In genomic region chr19:29653768-29654265, GRCm38 (mm10) we compare ENCODE assay signal across 20 mouse cellular contexts. TPM values are rescaled to one million over a fixed set of nuclear protein-coding genes. Genes with fewer than 3 reads are reported as not detected.
DNase-seq lines count a peak whose midpoint lies in the region; ATAC-seq and TF ChIP-seq lines count a peak whose summit lies in the region.
"Had no signal": no experiment of that assay in that cellular context is flagged by ENCODE, and none has a peak within 500 bp of the region (broad histone marks: within the 10 kb centered on the region; RNA-seq: fewer than 3 reads in every experiment).

No protein-coding gene starts in this region.

- H3K9me3 ChIP-seq in ES-Bruce4 (replicated peaks; ENCODE audit: control insufficient read depth, insufficient read depth, low read length, poor library complexity, severe bottlenecking), result no peaks in the 10 kb centered on the region
- H3K9me3 ChIP-seq in stomach, postnatal 0 days (ENCODE audit: control insufficient read depth, low read length), result no peaks in the 10 kb centered on the region
- no peaks in the 10 kb centered on the region for H3K9me3 ChIP-seq in kidney, embryonic 16.5 days (ENCODE audit: low read length)
- H3K9me3 ChIP-seq: embryonic facial prominence, embryonic 12.5 days; forebrain, embryonic 12.5 days; heart, embryonic 12.5 days; hindbrain, embryonic 15.5 days had no signal

- WGBS in stomach, postnatal 0 days, result 81% methylated on average over 9 of the region's 9 CpGs
- WGBS in kidney, embryonic 16.5 days, result 88% methylated on average over 9 of the region's 9 CpGs

- H3K36me3 ChIP-seq in ES-Bruce4 (ENCODE audit: control insufficient read depth, insufficient read depth, low read length, poor library complexity, severe bottlenecking), result no peaks in the 10 kb centered on the region
- H3K36me3 ChIP-seq in stomach, postnatal 0 days (ENCODE audit: control insufficient read depth, insufficient read depth, low read length), result no peaks in the 10 kb centered on the region
- no peaks in the 10 kb centered on the region for H3K36me3 ChIP-seq in kidney, embryonic 16.5 days (ENCODE audit: insufficient read depth, low read length)
- H3K36me3 ChIP-seq: embryonic facial prominence, embryonic 12.5 days; forebrain, embryonic 12.5 days; heart, embryonic 12.5 days; hindbrain, embryonic 15.5 days had no signal

- TF ChIP-seq EP300 in ES-Bruce4 (IDR thresholded peaks at IDR 0.05; ENCODE audit: insufficient read depth, low read depth, low read length), result no peak
- no peak for TF ChIP-seq EP300 in stomach, postnatal 0 days (optimal IDR thresholded peaks at IDR 0.05)

- no peak overlapping the region for H3K9ac ChIP-seq in ES-Bruce4 (ENCODE audit: low read depth, poor library complexity, severe bottlenecking)
- no peak overlapping the region for H3K9ac ChIP-seq in stomach, postnatal 0 days (ENCODE audit: low read length)
- no peak overlapping the region for H3K9ac ChIP-seq in kidney, embryonic 16.5 days (replicated peaks; ENCODE audit: low read length)
- H3K9ac ChIP-seq: embryonic facial prominence, embryonic 12.5 days; forebrain, embryonic 12.5 days; heart, embryonic 12.5 days; hindbrain, embryonic 15.5 days had no signal

- H3K27me3 ChIP-seq in ES-Bruce4 (ENCODE audit: control insufficient read depth, insufficient read depth, low read length, poor library complexity, severe bottlenecking), result no peaks in the 10 kb centered on the region
- H3K27me3 ChIP-seq in stomach, postnatal 0 days (ENCODE audit: control insufficient read depth, insufficient read depth, low read length), result no peaks in the 10 kb centered on the region
- H3K27me3 ChIP-seq in kidney, embryonic 16.5 days (ENCODE audit: insufficient read depth, low read length), result no peaks in the 10 kb centered on the region
- H3K27me3 ChIP-seq: embryonic facial prominence, embryonic 12.5 days; forebrain, embryonic 12.5 days; hindbrain, embryonic 15.5 days had no signal

- no peak overlapping the region for H3K4me2 ChIP-seq in stomach, postnatal 0 days (replicated peaks; ENCODE audit: low read depth)
- H3K4me2 ChIP-seq in kidney, embryonic 16.5 days (replicated peaks; ENCODE audit: low read depth, low read length), result no peak overlapping the region
- H3K4me2 ChIP-seq: embryonic facial prominence, embryonic 12.5 days; forebrain, embryonic 12.5 days; heart, embryonic 12.5 days; hindbrain, embryonic 15.5 days had no signal

- peaks cover 2% of the 10 kb centered on the region for H3K4me1 ChIP-seq in ES-Bruce4 (ENCODE audit: control insufficient read depth, insufficient read depth, low read length)
- 0 out of 2 replicates have a peak, but pooled peaks cover 2% of the 10 kb centered on the region for H3K4me1 ChIP-seq in stomach, postnatal 0 days (replicated peaks; ENCODE audit: control insufficient read depth, insufficient read depth)
- H3K4me1 ChIP-seq in kidney, embryonic 16.5 days (ENCODE audit: insufficient read depth, low read length), result no peaks in the 10 kb centered on the region
- H3K4me1 ChIP-seq: embryonic facial prominence, embryonic 12.5 days; forebrain, embryonic 12.5 days; heart, embryonic 12.5 days; hindbrain, embryonic 15.5 days had no signal

- no peak for TF ChIP-seq CTCF in ES-Bruce4 (IDR thresholded peaks at IDR 0.05; ENCODE audit: low read depth, low read length)
- TF ChIP-seq CTCF in stomach, postnatal 0 days (IDR thresholded peaks at IDR 0.05; ENCODE audit: low read depth), result no peak

- DNase-seq in 3134 (ENCODE audit: extremely low read depth, insufficient read length, low spot score) (peak; percentile 31), R1 (ENCODE audit: low read depth, low spot score) (peak; percentile 57)
- DNase-seq in stomach, postnatal 0 days (ENCODE audit: low spot score), result no peak
- DNase-seq in left cerebral cortex, postnatal 4 days, result no peak
- DNase-seq in kidney, adult 8-10 months, result no peak
- DNase-seq: adrenal gland, postnatal 10 days; cerebellum, adult 11 months; cerebellum, adult 9-10 months; cerebellum, postnatal 25 days; gastrocnemius, postnatal 10 days; heart, adult 2 months had no signal

- TF ChIP-seq POLR2A in ES-Bruce4 (IDR thresholded peaks at IDR 0.05; ENCODE audit: insufficient read depth, low read length), result no peak

- ATAC-seq in stomach, postnatal 0 days (ENCODE audit: low FRiP score, low TSS enrichment), result no peak
- ATAC-seq in kidney, embryonic 16.5 days (ENCODE audit: low FRiP score, low TSS enrichment), result no peak
- ATAC-seq: forebrain, embryonic 16.5 days had no signal

- no peak overlapping the region for H3K4me3 ChIP-seq in ES-Bruce4 (ENCODE audit: low read depth, low read length)
- no peak overlapping the region for H3K4me3 ChIP-seq in stomach, postnatal 0 days (ENCODE audit: low read depth, low read length)
- no peak overlapping the region for H3K4me3 ChIP-seq in kidney, embryonic 16.5 days (ENCODE audit: low read length)
- H3K4me3 ChIP-seq: embryonic facial prominence, embryonic 12.5 days; forebrain, embryonic 12.5 days; heart, adult 2 months; heart, embryonic 12.5 days; hindbrain, embryonic 15.5 days had no signal

- intact Hi-C loops in left cerebral cortex, postnatal 4 days (cut with DNase I), result no loop called here

- H3K27ac ChIP-seq in ES-Bruce4 (ENCODE audit: insufficient read depth, low read length), result peak overlapping the region; percentile 50; the same call in 1 of the 2 replicates
- peak overlapping the region; percentile 56 for H3K27ac ChIP-seq in stomach, postnatal 0 days (replicated peaks)
- no peak overlapping the region for H3K27ac ChIP-seq in kidney, embryonic 16.5 days (ENCODE audit: low read length)
- H3K27ac ChIP-seq: embryonic facial prominence, embryonic 12.5 days; forebrain, embryonic 12.5 days; heart, adult 2 months; hindbrain, embryonic 15.5 days had no signal

RNA-seq across cellular contexts. Expression of gene Ermp1, which starts 5.6 kb away (rescaled TPM):
- 57.9 and 67.9 TPM in 2 replicates for polyA plus RNA-seq in ES-Bruce4 (2011; ENCODE audit: insufficient read depth, insufficient read length, low read depth, missing spikeins)
- 19.9 and 23.0 TPM in 2 replicates for polyA plus RNA-seq in stomach, postnatal 0 days (2015; fragmentation: Nextera tagmentation; extraction: Ambion mirVana)
- polyA plus RNA-seq in kidney, embryonic 16.5 days (2015; fragmentation: Nextera tagmentation; extraction: Ambion mirVana), result 24.8 and 25.1 TPM in 2 replicates
- 10 to 100 TPM; 22.7 to 23.1 TPM for total RNA-seq in left cerebral cortex, postnatal 4 days (2021)

RNA-seq across cellular contexts. Expression of gene Mlana, which starts 43.8 kb away (rescaled TPM):
- 0.99 TPM in 1 of 2 replicates, not detected in the other for polyA plus RNA-seq in ES-Bruce4 (2011; ENCODE audit: insufficient read depth, insufficient read length, low read depth, missing spikeins)
- polyA plus RNA-seq in stomach, postnatal 0 days (2015; fragmentation: Nextera tagmentation; extraction: Ambion mirVana), result not detected in 2 replicates
- not detected in 2 replicates for polyA plus RNA-seq in kidney, embryonic 16.5 days (2015; fragmentation: Nextera tagmentation; extraction: Ambion mirVana)
- total RNA-seq in left cerebral cortex, postnatal 4 days (2021), result not detected
- total RNA-seq: adrenal gland, postnatal 10 days; adrenal gland, postnatal 4 days had no signal
- polyA plus RNA-seq: cortical plate, adult 2 months; forebrain, embryonic 12.5 days; forebrain, embryonic 16.5 days; hindbrain, embryonic 15.5 days had no signal

Comparison
In these comparisons a context has a peak if more than half of its experiments do, and no peak if none do; other contexts are left out.
1. DNase-seq: peak in 3134 (single experiment) and R1 (single experiment); none in stomach, postnatal 0 days (single experiment), left cerebral cortex, postnatal 4 days (single experiment) and kidney, adult 8-10 months (0 of 2).